Mouse (Mus musculus): Measurements from ENCODE around the gene Dnah9. TPM values are rescaled to one million over a fixed set of nuclear protein-coding genes. Genes with fewer than 3 reads are reported as not detected.

Dnah9 gene
- total and polyA plus RNA-seq, 3 experiments: 0.11 to 0.20 (median 0.13) TPM

GRCm38 (mm10) chr11:66188146-66188545 is 19.8 kb upstream of the Dnah9 start:
- Histone ChIP-seq H3K36me3 (replicated peaks in 1 of 2; ENCODE audit: control insufficient read depth in 1 of 2, insufficient read depth in 1 of 2, low read length in 1 of 2) (no peaks in the 10 kb centered on the region), H3K9ac (ENCODE audit: insufficient read depth, low read depth) (no peak overlapping the region), H3K4me3 (replicated peaks in 1 of 3; ENCODE audit: low read depth in 2 of 3, low read length in 2 of 3, poor library complexity in 1 of 3) (no peak overlapping the region), H3K4me1 (ENCODE audit: control insufficient read depth in 1 of 2, insufficient read depth in 2 of 2) (no peaks in the 10 kb centered on the region), H3K27me3 (replicated peaks) (peaks cover 25% of the 10 kb centered on the region), H3K4me2 (ENCODE audit: insufficient read depth, low read depth, poor library complexity, severe bottlenecking) (no peak overlapping the region), H3K27ac (ENCODE audit: insufficient read depth, low read depth) (no peak overlapping the region), H3K9me3 (replicated peaks; ENCODE audit: low read length) (no peaks in the 10 kb centered on the region), H3K79me2 (replicated peaks; ENCODE audit: control insufficient read depth, extremely low read depth, insufficient read depth, poor library complexity, severe bottlenecking) (no peaks in the 10 kb centered on the region)
- dilution Hi-C loops (cut with MboI; ENCODE audit: extremely low pct_ligation_motif_present, extremely low pct_unique_long_range_greater_than_20kb, low sequenced_read_pairs): no loop called here
- in situ Hi-C loops (cut with MboI; ENCODE audit: low pct_ligation_motif_present, low pct_unique_long_range_greater_than_20kb, low sequenced_read_pairs): no loop called here
- DNase-seq (ENCODE audit: extremely low read depth): no peak
- no peak for TF ChIP-seq MEF2A (IDR thresholded peaks at IDR 0.05; ENCODE audit: borderline replicate concordance, low read depth, low read length)

GRCm38 (mm10) chr11:66177781-66178180 is 9.4 kb upstream of the Dnah9 start:
- Histone ChIP-seq H3K27ac (ENCODE audit: insufficient read depth, low read depth) (no peak overlapping the region), H3K27me3 (replicated peaks) (peaks cover 4% of the 10 kb centered on the region), H3K4me2 (ENCODE audit: insufficient read depth, low read depth, poor library complexity, severe bottlenecking) (no peak overlapping the region), H3K4me1 (ENCODE audit: control insufficient read depth in 1 of 2, insufficient read depth in 2 of 2) (no peaks in the 10 kb centered on the region), H3K79me2 (replicated peaks; ENCODE audit: control insufficient read depth, extremely low read depth, insufficient read depth, poor library complexity, severe bottlenecking) (no peaks in the 10 kb centered on the region), H3K4me3 (replicated peaks in 1 of 3; ENCODE audit: low read depth in 2 of 3, low read length in 2 of 3, poor library complexity in 1 of 3) (no peak overlapping the region), H3K36me3 (replicated peaks in 1 of 2; ENCODE audit: control insufficient read depth in 1 of 2, insufficient read depth in 1 of 2, low read length in 1 of 2) (no peaks in the 10 kb centered on the region), H3K9me3 (replicated peaks; ENCODE audit: low read length) (no peaks in the 10 kb centered on the region), H3K9ac (ENCODE audit: insufficient read depth, low read depth) (no peak overlapping the region)
- dilution Hi-C loops (cut with MboI; ENCODE audit: extremely low pct_ligation_motif_present, extremely low pct_unique_long_range_greater_than_20kb, low sequenced_read_pairs) (no loop called here), in situ Hi-C loops (cut with MboI; ENCODE audit: low pct_ligation_motif_present, low pct_unique_long_range_greater_than_20kb, low sequenced_read_pairs) (no loop called here)
- TF ChIP-seq UBTF (IDR thresholded peaks at IDR 0.05; ENCODE audit: low read depth, low read length) (no peak), GABPA (IDR thresholded peaks at IDR 0.05; ENCODE audit: insufficient replicate concordance, low read depth, low read length) (no peak), MEF2A (IDR thresholded peaks at IDR 0.05; ENCODE audit: borderline replicate concordance, low read depth, low read length) (no peak), POLR2A (IDR thresholded peaks at IDR 0.05; ENCODE audit: low read depth, low read length) (no peak), ZKSCAN1 (IDR thresholded peaks at IDR 0.05; ENCODE audit: borderline replicate concordance, low read depth, low read length) (no peak), RAD21 (IDR thresholded peaks at IDR 0.05; ENCODE audit: low read depth, low read length) (no peak), CHD1 (IDR thresholded peaks at IDR 0.05; ENCODE audit: low read depth, low read length) (no peak), EP300 (IDR thresholded peaks at IDR 0.05; ENCODE audit: low read length) (no peak), PAX5 (IDR thresholded peaks at IDR 0.05; ENCODE audit: low read length) (no peak), NELFE (IDR thresholded peaks at IDR 0.05; ENCODE audit: low read depth, low read length) (no peak), BHLHE40 (IDR thresholded peaks at IDR 0.05; ENCODE audit: low read depth, low read length) (no peak), POLR2AphosphoS2 (IDR thresholded peaks at IDR 0.05; ENCODE audit: low read depth, low read length) (no peak), E2F4 (IDR thresholded peaks at IDR 0.05; ENCODE audit: insufficient replicate concordance, low read depth, low read length) (no peak), RCOR1 (conservative IDR thresholded peaks at IDR 0.05; ENCODE audit: low read depth, low read length) (no peak), NRF1 (IDR thresholded peaks at IDR 0.05; ENCODE audit: low read depth, low read length) (no peak), USF2 (conservative IDR thresholded peaks at IDR 0.05; ENCODE audit: low read depth, low read length) (no peak), MAZ (IDR thresholded peaks at IDR 0.05; ENCODE audit: low read depth, low read length) (no peak), MYC (IDR thresholded peaks at IDR 0.05; ENCODE audit: low read depth, low read length) (no peak)
- no peak for DNase-seq (ENCODE audit: extremely low read depth)
